Mouse (Mus musculus) mouse embryonic stem cell (cell line): ENCODE measurements around the gene Fam213a.

Source experiments
- in situ Hi-C, 2 experiments: fragments of 300-500 bp; cut with MboI; formaldehyde crosslinking; loops; 1 replicate in 1 of 2; 3 replicates in 1 of 2; pipeline ENCODE4 v1.14.3; 2019 to 2020; ENCODE audit warnings: low sequenced_read_pairs in 2 of 2, low pct_unique_long_range_greater_than_20kb in 1 of 2, mixed read lengths in 1 of 2; ENCODE audit not compliant: unreplicated experiment in 1 of 2

Fam213a gene

GRCm38 (mm10) chr14:40953381-40953780 is 60.2 kb downstream of the Fam213a start:
- in situ Hi-C loops = no loop called here

- in situ Hi-C loops = no loop called here
Observed at GRCm38 (mm10) chr14:40952715-40953114, 60.9 kb downstream of the Fam213a start.

- in situ Hi-C loops = no loop called here
Observed at GRCm38 (mm10) chr14:40952301-40952700, 61.3 kb downstream of the Fam213a start.

GRCm38 (mm10) chr14:40949730-40950614 is 63.6 kb downstream of the Fam213a start:
- in situ Hi-C loops = loop anchor here in 1 of 2 experiments (5.0 kb wide), 1 partner anchor 38 kb away; no protein-coding TSS in a partner anchor

- in situ Hi-C loops = loop anchor here in 1 of 2 experiments (5.0 kb wide), 1 partner anchor 37 kb away; no protein-coding TSS in a partner anchor
Observed at GRCm38 (mm10) chr14:40949047-40949446, 64.5 kb downstream of the Fam213a start.

DNA sequence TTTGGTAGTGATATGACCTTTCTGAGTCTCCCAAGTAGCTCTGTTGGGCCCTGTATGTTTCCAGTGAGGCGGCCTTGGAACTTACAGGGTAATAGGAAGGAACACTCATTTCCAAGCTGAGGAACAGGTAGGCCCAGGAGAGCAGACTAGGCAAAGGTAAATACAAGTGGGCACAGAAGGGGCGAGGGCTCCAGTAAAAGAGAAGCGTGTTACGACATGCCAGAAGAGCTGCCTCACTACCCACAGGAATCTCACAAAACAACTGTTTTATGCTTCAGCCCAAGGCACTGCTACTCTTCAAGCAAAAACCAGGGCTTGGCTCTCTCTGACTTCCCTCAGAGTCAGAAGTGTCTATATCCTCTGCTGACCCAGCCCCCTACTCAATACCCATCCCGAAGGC is 65.1 kb downstream of the Fam213a start:
- in situ Hi-C loops = loop anchor here in 1 of 2 experiments (5.0 kb wide), 1 partner anchor 36 kb away; no protein-coding TSS in a partner anchor

DNA sequence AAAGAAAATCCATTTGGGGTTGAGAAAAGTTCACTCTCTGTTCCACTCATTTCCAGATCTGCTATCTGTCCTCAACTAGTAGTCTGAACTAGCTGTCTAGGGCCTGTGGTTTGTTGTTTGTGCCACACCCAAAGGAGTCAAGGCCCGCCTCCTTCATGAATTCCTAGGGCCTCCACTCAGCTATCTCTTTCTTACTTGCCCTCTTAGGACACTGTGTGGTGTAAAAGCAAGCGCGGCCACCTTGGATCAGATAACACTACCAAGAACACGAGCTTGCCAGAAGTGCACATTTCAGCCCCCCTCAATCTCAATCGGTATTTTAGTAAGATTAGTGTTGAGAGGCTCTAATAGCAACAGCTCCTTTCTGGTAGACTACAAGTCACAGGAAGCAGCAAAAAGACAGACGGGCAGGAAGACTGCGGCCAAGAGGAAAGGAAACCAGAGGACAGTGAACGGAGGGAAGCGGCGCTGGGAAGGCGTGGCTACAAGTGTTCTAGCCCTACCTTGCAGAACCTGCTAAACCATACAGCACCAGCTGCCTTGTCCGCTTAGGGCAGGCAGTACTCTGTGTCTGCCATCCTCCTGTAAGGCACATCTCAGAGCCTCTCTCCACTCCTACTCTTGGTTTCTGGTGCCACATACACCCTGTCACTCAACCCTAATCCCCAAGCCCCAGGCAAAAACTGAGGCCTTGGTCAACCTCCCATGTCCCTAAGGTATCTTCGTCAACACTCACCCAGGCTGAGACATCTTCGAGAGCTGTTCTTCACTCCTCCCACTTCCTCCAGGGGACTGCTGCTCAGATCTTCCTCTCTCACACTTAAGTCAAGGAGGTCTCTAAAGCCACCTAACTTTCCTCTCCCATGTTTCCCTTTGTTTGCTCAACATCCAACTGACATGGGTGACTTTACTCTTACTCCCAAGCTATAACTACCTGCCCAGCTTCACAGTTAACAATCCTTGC is 65.9 kb downstream of the Fam213a start:
- in situ Hi-C loops = loop anchor here in 1 of 2 experiments (5.0 kb wide), 1 partner anchor 35 kb away; no protein-coding TSS in a partner anchor

GRCm38 (mm10) chr14:40943802-40944201 is 69.8 kb downstream of the Fam213a start:
- in situ Hi-C loops = no loop called here
